Mouse (Mus musculus): ENCODE measurements around the gene Inhbe. TPM values are rescaled to one million over a fixed set of nuclear protein-coding genes. Genes with fewer than 3 reads are reported as not detected.

The Inhbe gene
- total RNA-seq, 4 experiments from 2014 or later: not detected

GRCm38 (mm10) chr10:127343029-127343428 lies 11.2 kb downstream of the Inhbe start:
- no peak for DNase-seq (ENCODE audit: low spot score)

- DNase-seq (ENCODE audit: low spot score): peak; percentile 84
Measured at GRCm38 (mm10) chr10:127341891-127342639, 12.1 kb downstream of the Inhbe start, which contains the start of gene Gli1. TSS of gene Gli1 (minus strand) at chr10:127341974.

GRCm38 (mm10) chr10:127341360-127341690 lies 12.9 kb downstream of the Inhbe start:
- DNase-seq (ENCODE audit: low spot score): no peak

- no peak for DNase-seq (ENCODE audit: low spot score)
Measured at GRCm38 (mm10) chr10:127340577-127341359, 13.4 kb downstream of the Inhbe start.

- no peak for DNase-seq (ENCODE audit: low spot score)
Measured at GRCm38 (mm10) chr10:127339683-127340576, 14.3 kb downstream of the Inhbe start.

- peak; percentile 91 for DNase-seq (ENCODE audit: low spot score)
Measured at GRCm38 (mm10) chr10:127338930-127339682, 15.1 kb downstream of the Inhbe start.

- DNase-seq (ENCODE audit: low spot score): no peak
Measured at GRCm38 (mm10) chr10:127337536-127338099, 16.6 kb downstream of the Inhbe start.

- DNase-seq (ENCODE audit: low spot score): no peak
Measured at GRCm38 (mm10) chr10:127336952-127337351, 17.3 kb downstream of the Inhbe start.

- DNase-seq (ENCODE audit: low spot score): no peak
Measured at GRCm38 (mm10) chr10:127335271-127335670, 18.9 kb downstream of the Inhbe start.

- no peak for DNase-seq (ENCODE audit: low spot score)
Measured at GRCm38 (mm10) chr10:127333152-127333551, 21.1 kb downstream of the Inhbe start.

- DNase-seq (ENCODE audit: low spot score): no peak
Measured at GRCm38 (mm10) chr10:127332211-127332874, 21.9 kb downstream of the Inhbe start.

- DNase-seq (ENCODE audit: low spot score): no peak
Measured at GRCm38 (mm10) chr10:127330212-127330611, 24.0 kb downstream of the Inhbe start.

- DNase-seq (ENCODE audit: low spot score): no peak
Measured at GRCm38 (mm10) chr10:127327461-127328145, 26.6 kb downstream of the Inhbe start.

- DNase-seq (ENCODE audit: low spot score): peak; percentile 9
Measured at GRCm38 (mm10) chr10:127326828-127327227, 27.4 kb downstream of the Inhbe start.

- peak; percentile 16 for DNase-seq (ENCODE audit: low spot score)
Measured at GRCm38 (mm10) chr10:127326017-127326801, 28.0 kb downstream of the Inhbe start.

GRCm38 (mm10) chr10:127325454-127326016 lies 28.7 kb downstream of the Inhbe start:
- DNase-seq (ENCODE audit: low spot score): no peak

- peak; percentile 33 for DNase-seq (ENCODE audit: low spot score)
Measured at GRCm38 (mm10) chr10:127324495-127324894, 29.7 kb downstream of the Inhbe start.

GRCm38 (mm10) chr10:127323131-127323855 lies 30.9 kb downstream of the Inhbe start:
- DNase-seq (ENCODE audit: low spot score): no peak
